Mouse (Mus musculus): ENCODE data around the gene Cep41. TPM values are rescaled to one million over a fixed set of nuclear protein-coding genes. Genes with fewer than 3 reads are reported as not detected.

The Cep41 gene
- polyA plus RNA-seq, 1 experiment from 2014 or later = 4.7 TPM

DNA sequence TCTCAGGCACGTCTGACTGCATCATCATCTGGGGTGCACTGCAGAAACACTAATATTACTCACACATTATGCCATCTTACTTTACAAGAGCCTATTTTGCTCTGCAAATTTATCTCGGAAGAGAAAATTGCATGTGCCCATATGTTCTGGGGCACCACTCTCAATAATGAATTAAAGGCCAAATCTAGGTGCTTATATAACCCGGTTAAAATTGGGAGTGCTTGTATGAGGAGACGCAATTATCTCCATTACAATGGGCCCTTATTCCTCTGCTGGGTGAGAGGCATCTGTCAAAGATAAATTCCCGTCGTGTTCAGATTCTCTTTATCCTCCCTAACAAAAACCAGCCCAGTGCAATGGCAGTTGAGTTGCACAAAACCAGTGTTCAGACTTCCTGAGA lies 28.8 kb downstream of the Cep41 start:
- 58% methylated on average over 6 of the region's 6 CpGs for WGBS
- Histone ChIP-seq H3K4me3 (ENCODE audit: low read depth, low read length) (no peak overlapping the region), H3K27me3 (ENCODE audit: control insufficient read depth, insufficient read depth, low read length) (no peaks in the 10 kb centered on the region), H3K9ac (ENCODE audit: low read length) (no peak overlapping the region), H3K36me3 (ENCODE audit: control insufficient read depth, insufficient read depth, low read length) (no peaks in the 10 kb centered on the region), H3K27ac (replicated peaks) (no peak overlapping the region), H3K9me3 (ENCODE audit: control insufficient read depth, low read length) (no peaks in the 10 kb centered on the region), H3K4me2 (replicated peaks; ENCODE audit: low read depth) (no peak overlapping the region), H3K4me1 (replicated peaks; ENCODE audit: control insufficient read depth, insufficient read depth) (no peaks in the 10 kb centered on the region)
- no peak for ATAC-seq (ENCODE audit: low FRiP score, low TSS enrichment)
- no peak for DNase-seq (ENCODE audit: low spot score)
- no peak for TF ChIP-seq CTCF (IDR thresholded peaks at IDR 0.05; ENCODE audit: low read depth)
- TF ChIP-seq EP300 (optimal IDR thresholded peaks at IDR 0.05) = no peak

DNA sequence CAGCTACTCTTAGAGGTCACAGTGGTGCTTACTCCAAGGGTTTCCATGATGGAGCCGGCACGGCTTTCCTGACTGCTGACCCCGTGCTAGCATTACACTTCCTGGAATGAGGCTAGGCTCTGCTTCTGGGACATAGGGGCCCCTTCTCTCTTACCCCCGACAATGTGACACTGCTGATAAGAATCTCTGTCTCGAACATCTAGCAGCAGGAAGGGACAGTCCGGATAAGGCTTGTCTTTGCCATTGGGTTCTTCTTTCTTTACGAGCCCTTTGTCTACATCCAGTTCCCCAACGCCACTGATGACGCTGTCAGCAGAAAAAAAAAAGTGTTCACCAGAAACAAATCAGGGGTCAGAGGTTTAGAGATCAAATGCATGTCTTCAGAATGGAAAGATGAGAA lies 34.9 kb downstream of the Cep41 start:
- no peaks in the 10 kb centered on the region for H3K36me3 ChIP-seq (ENCODE audit: control insufficient read depth, insufficient read depth, low read length)
- H3K4me2 ChIP-seq (replicated peaks; ENCODE audit: low read depth) = no peak overlapping the region
- no peaks in the 10 kb centered on the region for H3K9me3 ChIP-seq (ENCODE audit: control insufficient read depth, low read length)
- no peak for ATAC-seq (ENCODE audit: low FRiP score, low TSS enrichment)
- no peak overlapping the region for H3K4me3 ChIP-seq (ENCODE audit: low read depth, low read length)
- 80% methylated on average over 9 of the region's 9 CpGs for WGBS
- no peak for DNase-seq (ENCODE audit: low spot score)
- H3K27me3 ChIP-seq (ENCODE audit: control insufficient read depth, insufficient read depth, low read length) = no peaks in the 10 kb centered on the region
- H3K9ac ChIP-seq (ENCODE audit: low read length) = no peak overlapping the region
- no peaks in the 10 kb centered on the region for H3K4me1 ChIP-seq (replicated peaks; ENCODE audit: control insufficient read depth, insufficient read depth)
- H3K27ac ChIP-seq (replicated peaks) = no peak overlapping the region
- TF ChIP-seq EP300 (optimal IDR thresholded peaks at IDR 0.05) (no peak), CTCF (IDR thresholded peaks at IDR 0.05; ENCODE audit: low read depth) (no peak)

DNA sequence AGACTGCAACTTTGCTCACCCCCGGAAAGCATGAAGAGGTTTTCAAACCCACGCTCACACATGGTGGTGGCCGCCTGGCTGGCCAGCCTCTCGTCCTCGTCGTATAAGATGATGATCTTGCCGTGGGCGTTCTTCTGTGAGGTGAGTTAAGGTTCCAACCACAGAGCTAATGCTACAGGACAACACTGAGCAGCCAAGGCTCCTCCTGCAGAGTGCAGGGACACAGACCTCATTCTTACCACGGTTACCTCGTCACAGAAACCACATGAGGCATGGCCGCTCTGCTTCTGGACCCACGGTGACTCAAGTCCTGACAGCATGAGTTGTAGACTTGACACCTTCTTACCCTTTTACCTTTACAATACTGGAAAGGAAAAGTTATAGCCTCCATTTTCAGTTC lies 36.3 kb downstream of the Cep41 start:
- TF ChIP-seq EP300 (optimal IDR thresholded peaks at IDR 0.05) (no peak), CTCF (IDR thresholded peaks at IDR 0.05; ENCODE audit: low read depth) (no peak)
- Histone ChIP-seq H3K27me3 (ENCODE audit: control insufficient read depth, insufficient read depth, low read length) (no peaks in the 10 kb centered on the region), H3K4me3 (ENCODE audit: low read depth, low read length) (no peak overlapping the region), H3K4me2 (replicated peaks; ENCODE audit: low read depth) (no peak overlapping the region), H3K36me3 (ENCODE audit: control insufficient read depth, insufficient read depth, low read length) (no peaks in the 10 kb centered on the region), H3K9ac (ENCODE audit: low read length) (no peak overlapping the region), H3K4me1 (replicated peaks; ENCODE audit: control insufficient read depth, insufficient read depth) (no peaks in the 10 kb centered on the region), H3K27ac (replicated peaks) (no peak overlapping the region), H3K9me3 (ENCODE audit: control insufficient read depth, low read length) (no peaks in the 10 kb centered on the region)
- ATAC-seq (ENCODE audit: low FRiP score, low TSS enrichment) = no peak
- no peak for DNase-seq (ENCODE audit: low spot score)
- WGBS = 93% methylated on average over 12 of the region's 12 CpGs

DNA sequence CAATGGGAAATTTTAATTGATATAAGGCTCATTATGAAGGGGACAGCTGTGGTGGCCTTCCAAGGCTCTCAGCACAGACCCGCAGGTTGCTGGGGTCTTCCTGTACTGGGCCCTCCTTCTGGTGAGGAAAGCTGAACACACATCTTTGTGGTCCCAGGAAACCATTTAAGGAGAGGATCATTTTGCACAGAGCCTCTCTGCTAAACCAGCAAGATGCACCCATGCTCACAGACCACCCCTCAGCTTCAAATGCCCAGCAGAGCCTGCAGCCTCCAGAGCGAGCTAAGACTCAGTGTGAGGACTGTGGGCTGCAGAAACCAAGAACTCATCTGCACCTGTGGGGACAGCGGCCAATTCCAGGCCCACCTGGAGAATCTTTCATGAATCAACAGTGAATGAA lies 38.6 kb downstream of the Cep41 start:
- no peaks in the 10 kb centered on the region for H3K36me3 ChIP-seq (ENCODE audit: control insufficient read depth, insufficient read depth, low read length)
- no peaks in the 10 kb centered on the region for H3K9me3 ChIP-seq (ENCODE audit: control insufficient read depth, low read length)
- H3K4me1 ChIP-seq (replicated peaks; ENCODE audit: control insufficient read depth, insufficient read depth) = no peaks in the 10 kb centered on the region
- DNase-seq (ENCODE audit: low spot score) = no peak
- 87% methylated on average over 3 of the region's 3 CpGs for WGBS
- no peak for TF ChIP-seq EP300 (optimal IDR thresholded peaks at IDR 0.05)
- no peak for TF ChIP-seq CTCF (IDR thresholded peaks at IDR 0.05; ENCODE audit: low read depth)
- no peak overlapping the region for H3K27ac ChIP-seq (replicated peaks)
- no peak overlapping the region for H3K4me2 ChIP-seq (replicated peaks; ENCODE audit: low read depth)
- no peaks in the 10 kb centered on the region for H3K27me3 ChIP-seq (ENCODE audit: control insufficient read depth, insufficient read depth, low read length)
- no peak overlapping the region for H3K4me3 ChIP-seq (ENCODE audit: low read depth, low read length)
- no peak for ATAC-seq (ENCODE audit: low FRiP score, low TSS enrichment)
- no peak overlapping the region for H3K9ac ChIP-seq (ENCODE audit: low read length)

GRCm38 (mm10) chr6:30654402-30654859 lies 39.1 kb downstream of the Cep41 start:
- DNase-seq (ENCODE audit: low spot score) (no peak), ATAC-seq (ENCODE audit: low FRiP score, low TSS enrichment) (no peak)
- no peaks in the 10 kb centered on the region for H3K27me3 ChIP-seq (ENCODE audit: control insufficient read depth, insufficient read depth, low read length)
- no peaks in the 10 kb centered on the region for H3K9me3 ChIP-seq (ENCODE audit: control insufficient read depth, low read length)
- no peak overlapping the region for H3K27ac ChIP-seq (replicated peaks)
- H3K36me3 ChIP-seq (ENCODE audit: control insufficient read depth, insufficient read depth, low read length) = no peaks in the 10 kb centered on the region
- TF ChIP-seq EP300 (optimal IDR thresholded peaks at IDR 0.05) = no peak
- TF ChIP-seq CTCF (IDR thresholded peaks at IDR 0.05; ENCODE audit: low read depth) = no peak
- no peak overlapping the region for H3K9ac ChIP-seq (ENCODE audit: low read length)
- no peaks in the 10 kb centered on the region for H3K4me1 ChIP-seq (replicated peaks; ENCODE audit: control insufficient read depth, insufficient read depth)
- H3K4me2 ChIP-seq (replicated peaks; ENCODE audit: low read depth) = no peak overlapping the region
- 59% methylated on average over 6 of the region's 6 CpGs for WGBS
- H3K4me3 ChIP-seq (ENCODE audit: low read depth, low read length) = no peak overlapping the region

DNA sequence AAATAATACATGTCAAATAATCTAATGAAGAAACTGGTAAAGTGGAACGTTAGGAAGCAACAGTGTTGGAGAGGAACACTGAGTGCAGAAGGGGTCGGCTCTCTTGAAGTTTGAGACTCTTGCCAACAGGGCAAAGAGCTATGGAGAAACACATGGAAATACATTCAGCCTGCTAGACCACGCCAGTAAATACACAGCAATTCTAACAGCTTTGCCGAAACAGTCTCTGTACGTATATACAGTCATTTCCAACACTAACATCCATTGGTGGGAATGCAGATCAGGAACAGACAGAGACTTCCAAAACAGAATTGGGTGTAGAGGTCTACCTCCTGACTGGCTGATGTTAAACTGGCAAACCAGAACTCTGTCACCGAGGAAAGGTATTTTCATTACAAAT lies 40.0 kb downstream of the Cep41 start:
- no peak for DNase-seq (ENCODE audit: low spot score)
- TF ChIP-seq EP300 (optimal IDR thresholded peaks at IDR 0.05) (no peak), CTCF (IDR thresholded peaks at IDR 0.05; ENCODE audit: low read depth) (no peak)
- Histone ChIP-seq H3K9ac (ENCODE audit: low read length) (no peak overlapping the region), H3K27ac (replicated peaks) (no peak overlapping the region; the same call in 1 of the 2 replicates), H3K4me3 (ENCODE audit: low read depth, low read length) (no peak overlapping the region), H3K36me3 (ENCODE audit: control insufficient read depth, insufficient read depth, low read length) (no peaks in the 10 kb centered on the region), H3K27me3 (ENCODE audit: control insufficient read depth, insufficient read depth, low read length) (no peaks in the 10 kb centered on the region), H3K4me2 (replicated peaks; ENCODE audit: low read depth) (no peak overlapping the region), H3K9me3 (ENCODE audit: control insufficient read depth, low read length) (no peaks in the 10 kb centered on the region), H3K4me1 (replicated peaks; ENCODE audit: control insufficient read depth, insufficient read depth) (no peaks in the 10 kb centered on the region)
- no peak for ATAC-seq (ENCODE audit: low FRiP score, low TSS enrichment)
- 51% methylated on average over 6 of the region's 6 CpGs for WGBS

Measured in stomach, postnatal 0 days (tissue).